Mouse (Mus musculus) olfactory bulb, adult 2 months (tissue): ENCODE data around the gene Ncoa7.

Experiments used
- CTCF ChIP-seq: fragments of 200-500 bp; IDR thresholded peaks from 2 replicates; pipeline ENCODE4 v1.5.1; 2012; ENCODE audit warnings: low read depth, mild to moderate bottlenecking, low read length, moderate library complexity; ENCODE audit not compliant: insufficient read depth
- POLR2A ChIP-seq: fragments of 200-500 bp; IDR thresholded peaks from 2 replicates; pipeline ENCODE4 v1.6.1; 2012; ENCODE audit warnings: mild to moderate bottlenecking, low read depth, low read length, moderate library complexity; ENCODE audit not compliant: insufficient read depth

DNA sequence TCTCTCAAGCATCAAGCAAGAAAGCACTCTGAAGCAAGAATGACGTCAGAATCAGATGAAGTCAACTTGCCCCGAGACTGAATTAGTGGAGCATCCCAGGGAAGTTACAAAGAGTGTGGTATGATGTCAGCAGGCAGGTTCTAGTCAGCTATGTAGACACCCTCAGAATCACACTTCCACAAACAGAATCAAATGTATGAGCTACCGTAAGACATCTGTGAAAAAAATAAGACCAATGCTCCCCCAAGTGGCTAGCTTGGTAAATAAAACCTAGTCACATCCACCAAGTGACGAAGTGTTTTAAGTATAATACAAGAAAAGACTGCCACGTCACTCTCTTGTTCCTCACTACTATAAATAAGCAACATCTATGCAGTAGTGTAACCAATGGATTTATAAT lies 216.1 kb downstream of the Ncoa7 start:
- no peak for TF ChIP-seq POLR2A
- TF ChIP-seq CTCF, result no peak
